Mouse (Mus musculus) myocyte (in vitro differentiated cells): Measurements from ENCODE around the gene Acyp1. TPM values are rescaled to one million over a fixed set of nuclear protein-coding genes. Genes with fewer than 3 reads are reported as not detected.

Experiments used
- H3K27me3 ChIP-seq: one replicate; pipeline ENCODE4 v1.6.1; 2011; ENCODE audit not compliant: control insufficient read depth, insufficient read depth, insufficient read length
- H3K36me3 ChIP-seq: one replicate; pipeline ENCODE4 v1.6.1; 2011; ENCODE audit not compliant: control insufficient read depth, insufficient read depth
- H3K4me2 ChIP-seq: one replicate; pipeline ENCODE4 v1.6.1; 2011; ENCODE audit warnings: low read depth, control low read depth
- H3K4me3 ChIP-seq: one replicate; pipeline ENCODE4 v1.5.1; 2011; ENCODE audit warnings: mild to moderate bottlenecking, control low read depth, moderate library complexity
- H3K79me2 ChIP-seq: one replicate; pipeline ENCODE4 v1.6.1; 2011; ENCODE audit not compliant: control insufficient read depth, insufficient read depth
- H3ac ChIP-seq: one replicate; pipeline ENCODE4 v1.6.1; 2011; ENCODE audit not compliant: control insufficient read depth, insufficient read length
- CEBPB ChIP-seq: IDR thresholded peaks from 2 replicates; pipeline ENCODE4 v1.6.1; 2011; ENCODE audit warnings: mild to moderate bottlenecking, moderate library complexity; ENCODE audit not compliant: poor library complexity, insufficient read depth, severe bottlenecking
- E2F4 ChIP-seq: IDR thresholded peaks from one replicate; pipeline ENCODE4 v1.6.1; 2011; ENCODE audit warnings: mild to moderate bottlenecking, control low read depth, moderate library complexity; ENCODE audit not compliant: insufficient read depth
- MAX ChIP-seq: IDR thresholded peaks from one replicate; pipeline ENCODE4 v1.6.1; 2011; ENCODE audit warnings: low read depth, mild to moderate bottlenecking, control low read depth
- MYOD1 ChIP-seq, 3 experiments: IDR thresholded peaks; one replicate each; pipeline ENCODE4 v1.6.1; 2011; ENCODE audit warnings: control low read depth in 2 of 3, low read depth in 2 of 3, mild to moderate bottlenecking in 2 of 3, moderate library complexity in 1 of 3; ENCODE audit not compliant: insufficient read length in 2 of 3, control insufficient read depth in 1 of 3
- MYOG ChIP-seq, 3 experiments: IDR thresholded peaks; one replicate each; pipeline ENCODE4 v1.6.1; 2011; ENCODE audit warnings: control low read depth in 2 of 3, low read depth in 2 of 3, mild to moderate bottlenecking in 2 of 3; ENCODE audit not compliant: insufficient read length in 2 of 3, control insufficient read depth in 1 of 3, insufficient read depth in 1 of 3
- POLR2A ChIP-seq: IDR thresholded peaks from one replicate; pipeline ENCODE4 v1.6.1; 2011; ENCODE audit warnings: low read depth, mild to moderate bottlenecking, control low read depth, moderate library complexity; ENCODE audit not compliant: insufficient read length
- POLR2AphosphoS2 ChIP-seq: IDR thresholded peaks from one replicate; pipeline ENCODE4 v1.6.1; 2011; ENCODE audit warnings: low read depth, control low read depth; ENCODE audit not compliant: insufficient read length
- REST ChIP-seq: IDR thresholded peaks from one replicate; pipeline ENCODE4 v1.6.1; 2011; ENCODE audit warnings: mild to moderate bottlenecking, control low read depth, moderate library complexity; ENCODE audit not compliant: insufficient read depth, insufficient read length
- SRF ChIP-seq: IDR thresholded peaks from one replicate; pipeline ENCODE4 v1.6.1; 2011; ENCODE audit warnings: low read depth; ENCODE audit not compliant: control insufficient read depth, insufficient read length
- TCF12 ChIP-seq: IDR thresholded peaks from one replicate; pipeline ENCODE4 v1.6.1; 2011; ENCODE audit warnings: mild to moderate bottlenecking, control low read depth; ENCODE audit not compliant: poor library complexity, insufficient read depth, severe bottlenecking
- TCF3 ChIP-seq: IDR thresholded peaks from one replicate; pipeline ENCODE4 v1.6.1; 2011; ENCODE audit warnings: low read depth, control low read depth; ENCODE audit not compliant: insufficient read length
- USF1 ChIP-seq: IDR thresholded peaks from one replicate; pipeline ENCODE4 v1.6.1; 2011; ENCODE audit warnings: low read depth, mild to moderate bottlenecking, control low read depth, moderate library complexity
- polyA plus RNA-seq: library from polyadenylated mRNA; unstranded; fragments of >200 nt; fragmentation: generic; extraction: Trizol; gene quantifications from one replicate; pipeline ENCODE4 v1.2.1, GENCODE M21; 2012; ENCODE audit warnings: missing spikeins

Gene Acyp1
- polyA plus RNA-seq, 1 experiment = 22.0 TPM

DNA sequence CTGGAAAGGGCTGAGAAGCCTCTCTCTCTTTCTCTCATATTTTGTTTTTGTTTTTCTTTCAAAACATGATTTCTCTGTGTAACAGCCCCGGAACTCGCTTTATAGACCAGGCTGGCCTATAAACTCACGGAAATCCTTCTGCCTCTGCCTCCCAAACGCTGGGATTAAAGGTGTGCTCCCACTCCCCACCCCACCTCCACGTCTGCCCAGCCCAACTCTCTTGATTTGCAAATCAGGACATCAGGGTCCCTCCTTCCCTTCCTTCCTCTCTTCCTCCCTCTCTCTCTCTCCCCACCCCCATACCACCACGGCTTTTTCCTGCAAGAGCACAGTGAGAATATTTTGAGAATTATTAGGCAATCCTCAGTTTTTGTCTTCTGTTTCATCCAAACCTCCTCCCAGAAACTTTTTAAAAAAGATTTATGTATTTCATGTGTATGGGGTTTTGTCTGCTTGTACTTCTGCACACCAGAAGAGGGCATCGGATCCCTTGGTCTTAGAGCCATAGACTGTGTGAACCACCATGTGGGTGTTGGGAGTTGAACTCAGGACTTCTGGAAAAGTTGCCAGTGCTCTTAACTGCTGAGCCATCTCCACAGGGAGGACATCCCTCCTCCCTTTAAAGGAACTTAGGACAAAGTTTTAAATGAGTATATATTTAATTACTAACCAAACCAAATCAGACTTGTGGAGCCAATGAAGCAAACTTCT is 17.0 kb downstream of the Acyp1 start:
- H3K36me3 ChIP-seq = no peaks in the 10 kb centered on the region
- peak overlapping the region; percentile 19 for H3K4me2 ChIP-seq
- H3K4me3 ChIP-seq = no peak overlapping the region
- TF ChIP-seq CEBPB (0 out of 2 replicates have a peak, but pooled peaks have one; percentile 16), MYOG (IDR thresholded peaks at IDR 0.05; ENCODE audit: control insufficient read depth in 1 of 3, insufficient read depth in 1 of 3, insufficient read length in 2 of 3, low read depth in 2 of 3) (no peak)
- no peaks in the 10 kb centered on the region for H3K27me3 ChIP-seq
- H3ac ChIP-seq = no peak overlapping the region
- H3K79me2 ChIP-seq = no peaks in the 10 kb centered on the region

- Histone ChIP-seq H3K36me3 (no peaks in the 10 kb centered on the region), H3K4me3 (no peak within 1 kb of the TSS), H3K27me3 (no peaks in the 10 kb centered on the region), H3ac (no peak within 1 kb of the TSS), H3K79me2 (no peaks in the 10 kb centered on the region), H3K4me2 (peak within 1 kb of the TSS; percentile 44)
- TF ChIP-seq POLR2AphosphoS2 = peak; percentile 12
- no peak for TF ChIP-seq POLR2A
Observed at GRCm38 (mm10) chr12:85270319-85270718, 17.9 kb downstream of the Acyp1 start, which contains the start of gene Mlh3. Mlh3 (minus strand) TSS chr12:85270599.

DNA sequence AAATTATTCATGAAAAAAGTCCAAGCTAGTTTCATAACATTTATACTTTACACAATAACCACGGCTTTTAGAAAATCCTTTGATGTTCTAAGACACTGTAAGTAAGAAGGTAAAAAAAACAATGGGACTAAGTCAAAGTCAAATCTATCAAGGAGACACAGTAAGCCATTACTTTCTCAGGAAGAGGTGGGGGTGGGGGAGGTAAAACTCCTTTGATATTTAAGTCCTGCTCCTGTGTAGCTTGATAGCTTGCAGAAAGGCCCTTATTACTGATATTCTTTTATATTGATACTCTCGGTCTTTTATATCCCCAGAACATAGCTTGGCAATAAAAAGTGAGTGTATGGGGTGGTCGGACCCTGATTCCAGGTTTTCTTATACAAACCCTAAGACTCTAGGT is 18.4 kb downstream of the Acyp1 start:
- Histone ChIP-seq H3K79me2 (no peaks in the 10 kb centered on the region), H3K36me3 (no peaks in the 10 kb centered on the region), H3K27me3 (no peaks in the 10 kb centered on the region), H3K4me3 (no peak overlapping the region), H3ac (no peak overlapping the region), H3K4me2 (peak overlapping the region; percentile 44)
- TF ChIP-seq CEBPB = no peak

- Histone ChIP-seq H3K4me2 (no peak overlapping the region), H3K79me2 (no peaks in the 10 kb centered on the region), H3K4me3 (no peak overlapping the region), H3K27me3 (no peaks in the 10 kb centered on the region), H3K36me3 (no peaks in the 10 kb centered on the region), H3ac (no peak overlapping the region)
- TF ChIP-seq MYOD1 (IDR thresholded peaks at IDR 0.05; ENCODE audit: control insufficient read depth in 1 of 3, insufficient read length in 2 of 3, low read depth in 2 of 3) = no peak
- no peak for TF ChIP-seq E2F4
- no peak for TF ChIP-seq TCF3
- TF ChIP-seq POLR2AphosphoS2 = no peak
- no peak for TF ChIP-seq CEBPB
- TF ChIP-seq REST = no peak
- no peak for TF ChIP-seq SRF
- no peak for TF ChIP-seq USF1
- no peak for TF ChIP-seq MAX
- no peak for TF ChIP-seq POLR2A
- TF ChIP-seq TCF12 = no peak
- TF ChIP-seq MYOG (IDR thresholded peaks at IDR 0.05; ENCODE audit: control insufficient read depth in 1 of 3, insufficient read depth in 1 of 3, insufficient read length in 2 of 3, low read depth in 2 of 3) = no peak
Observed at GRCm38 (mm10) chr12:85266248-85266647, 22.0 kb downstream of the Acyp1 start.

- H3K4me2 ChIP-seq = peak overlapping the region; percentile 36
- TF ChIP-seq TCF12 (peak; percentile 5), SRF (no peak)
- H3K36me3 ChIP-seq = no peaks in the 10 kb centered on the region
- H3K4me3 ChIP-seq = no peak overlapping the region
- no peaks in the 10 kb centered on the region for H3K27me3 ChIP-seq
- no peaks in the 10 kb centered on the region for H3K79me2 ChIP-seq
- H3ac ChIP-seq = no peak overlapping the region
Observed at GRCm38 (mm10) chr12:85264940-85265339, 23.3 kb downstream of the Acyp1 start.

DNA sequence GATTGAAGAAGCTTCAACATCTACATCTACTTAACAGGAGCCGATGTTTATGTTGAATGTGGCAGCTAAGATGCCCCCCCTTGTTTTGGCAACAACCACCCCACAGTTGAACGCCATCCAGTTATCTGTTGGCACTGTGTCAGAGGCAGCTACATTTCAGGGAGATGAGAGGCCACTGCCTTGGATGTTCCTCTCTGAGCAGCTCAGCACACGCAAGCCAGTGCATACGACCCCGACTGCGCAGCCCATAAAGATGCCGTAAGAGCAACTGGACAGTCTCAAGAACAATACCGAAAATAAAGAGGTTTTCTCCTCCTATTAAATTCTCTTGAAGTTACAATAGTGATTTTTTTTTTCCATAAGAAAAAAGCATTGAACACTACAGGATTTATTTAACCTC is 23.7 kb downstream of the Acyp1 start:
- H3K4me3 ChIP-seq = no peak overlapping the region
- no peaks in the 10 kb centered on the region for H3K27me3 ChIP-seq
- H3ac ChIP-seq = no peak overlapping the region
- H3K79me2 ChIP-seq = no peaks in the 10 kb centered on the region
- no peaks in the 10 kb centered on the region for H3K36me3 ChIP-seq
- H3K4me2 ChIP-seq = peak overlapping the region; percentile 36
- TF ChIP-seq POLR2AphosphoS2 (no peak), MAX (no peak), MYOD1 (IDR thresholded peaks at IDR 0.05; ENCODE audit: control insufficient read depth in 1 of 3, insufficient read length in 2 of 3, low read depth in 2 of 3) (no peak), USF1 (no peak), E2F4 (no peak), CEBPB (no peak)
